Mouse (Mus musculus): ENCODE measurements around the gene Ablim2. TPM values are rescaled to one million over a fixed set of nuclear protein-coding genes. Genes with fewer than 3 reads are reported as not detected.

The Ablim2 gene
- polyA plus RNA-seq, 1 experiment: 5.1 TPM

GRCm38 (mm10) chr5:35815051-35815450, 57.4 kb downstream of the Ablim2 start:
- Histone ChIP-seq H3K36me3 (ENCODE audit: control insufficient read depth, insufficient read depth, low read length) (no peaks in the 10 kb centered on the region), H3K27ac (ENCODE audit: insufficient read depth, low read length) (no peak overlapping the region), H3K4me1 (ENCODE audit: control insufficient read depth, insufficient read depth, insufficient read length) (no peaks in the 10 kb centered on the region), H3K27me3 (ENCODE audit: control insufficient read depth, insufficient read depth, low read length) (no peaks in the 10 kb centered on the region), H3K4me3 (ENCODE audit: extremely low read depth, insufficient read depth, insufficient read length) (no peak overlapping the region)
- DNase-seq (ENCODE audit: low read depth in 1 of 2, low spot score in 2 of 2): no peak
- 68% methylated on average over 2 of the region's 2 CpGs for WGBS
- TF ChIP-seq CTCF (IDR thresholded peaks at IDR 0.05; ENCODE audit: extremely low read depth, insufficient read depth, insufficient read length, insufficient replicate concordance): no peak
- TF ChIP-seq POLR2A (IDR thresholded peaks at IDR 0.05; ENCODE audit: low read depth, low read length): no peak

- TF ChIP-seq CTCF (IDR thresholded peaks at IDR 0.05; ENCODE audit: extremely low read depth, insufficient read depth, insufficient read length, insufficient replicate concordance) (no peak), POLR2A (IDR thresholded peaks at IDR 0.05; ENCODE audit: low read depth, low read length) (no peak)
- 39% methylated on average over 3 of the region's 5 CpGs for WGBS
These were observed 59.6 kb downstream of the Ablim2 start for GRCm38 (mm10) chr5:35817266-35817665.

GRCm38 (mm10) chr5:35817882-35818281, 60.2 kb downstream of the Ablim2 start:
- Histone ChIP-seq H3K4me3 (ENCODE audit: extremely low read depth, insufficient read depth, insufficient read length) (no peak overlapping the region), H3K27ac (ENCODE audit: insufficient read depth, low read length) (no peak overlapping the region), H3K4me1 (ENCODE audit: control insufficient read depth, insufficient read depth, insufficient read length) (no peaks in the 10 kb centered on the region), H3K36me3 (ENCODE audit: control insufficient read depth, insufficient read depth, low read length) (no peaks in the 10 kb centered on the region), H3K27me3 (ENCODE audit: control insufficient read depth, insufficient read depth, low read length) (no peaks in the 10 kb centered on the region)
- no peak for DNase-seq (ENCODE audit: low read depth in 1 of 2, low spot score in 2 of 2)
- no peak for TF ChIP-seq CTCF (IDR thresholded peaks at IDR 0.05; ENCODE audit: extremely low read depth, insufficient read depth, insufficient read length, insufficient replicate concordance)
- no peak for TF ChIP-seq POLR2A (IDR thresholded peaks at IDR 0.05; ENCODE audit: low read depth, low read length)
- 85% methylated on average over 3 of the region's 3 CpGs for WGBS

More at GRCm38 (mm10) chr5:35817266-35817665, 59.6 kb downstream of the Ablim2 start:
- H3K4me1 ChIP-seq (ENCODE audit: control insufficient read depth, insufficient read depth, insufficient read length): no peaks in the 10 kb centered on the region
- no peaks in the 10 kb centered on the region for H3K36me3 ChIP-seq (ENCODE audit: control insufficient read depth, insufficient read depth, low read length)
- no peak for DNase-seq (ENCODE audit: low read depth in 1 of 2, low spot score in 2 of 2)
- H3K27ac ChIP-seq (ENCODE audit: insufficient read depth, low read length): no peak overlapping the region
- H3K4me3 ChIP-seq (ENCODE audit: extremely low read depth, insufficient read depth, insufficient read length): no peak overlapping the region
- H3K27me3 ChIP-seq (ENCODE audit: control insufficient read depth, insufficient read depth, low read length): no peaks in the 10 kb centered on the region

- no peak overlapping the region for H3K27ac ChIP-seq (ENCODE audit: insufficient read depth, low read length)
- DNase-seq (ENCODE audit: low read depth in 1 of 2, low spot score in 2 of 2): no peak
- WGBS: 90% methylated on average over 5 of the region's 5 CpGs
- TF ChIP-seq CTCF (IDR thresholded peaks at IDR 0.05; ENCODE audit: extremely low read depth, insufficient read depth, insufficient read length, insufficient replicate concordance) (no peak), POLR2A (IDR thresholded peaks at IDR 0.05; ENCODE audit: low read depth, low read length) (no peak)
- no peaks in the 10 kb centered on the region for H3K27me3 ChIP-seq (ENCODE audit: control insufficient read depth, insufficient read depth, low read length)
- H3K4me3 ChIP-seq (ENCODE audit: extremely low read depth, insufficient read depth, insufficient read length): no peak overlapping the region
- H3K36me3 ChIP-seq (ENCODE audit: control insufficient read depth, insufficient read depth, low read length): no peaks in the 10 kb centered on the region
- no peaks in the 10 kb centered on the region for H3K4me1 ChIP-seq (ENCODE audit: control insufficient read depth, insufficient read depth, insufficient read length)
These were observed 65.0 kb downstream of the Ablim2 start for GRCm38 (mm10) chr5:35822721-35823120.

- Histone ChIP-seq H3K4me1 (ENCODE audit: control insufficient read depth, insufficient read depth, insufficient read length) (no peaks in the 10 kb centered on the region), H3K27ac (ENCODE audit: insufficient read depth, low read length) (no peak overlapping the region), H3K27me3 (ENCODE audit: control insufficient read depth, insufficient read depth, low read length) (no peaks in the 10 kb centered on the region), H3K36me3 (ENCODE audit: control insufficient read depth, insufficient read depth, low read length) (no peaks in the 10 kb centered on the region), H3K4me3 (ENCODE audit: extremely low read depth, insufficient read depth, insufficient read length) (no peak overlapping the region)
- DNase-seq (ENCODE audit: low read depth in 1 of 2, low spot score in 2 of 2): no peak
- WGBS: 77% methylated on average over 5 of the region's 5 CpGs
- TF ChIP-seq CTCF (IDR thresholded peaks at IDR 0.05; ENCODE audit: extremely low read depth, insufficient read depth, insufficient read length, insufficient replicate concordance): no peak
- TF ChIP-seq POLR2A (IDR thresholded peaks at IDR 0.05; ENCODE audit: low read depth, low read length): no peak
These were observed 68.8 kb downstream of the Ablim2 start for GRCm38 (mm10) chr5:35826465-35826864.

GRCm38 (mm10) chr5:35827075-35827474, 69.4 kb downstream of the Ablim2 start:
- TF ChIP-seq CTCF (IDR thresholded peaks at IDR 0.05; ENCODE audit: extremely low read depth, insufficient read depth, insufficient read length, insufficient replicate concordance) (no peak), POLR2A (IDR thresholded peaks at IDR 0.05; ENCODE audit: low read depth, low read length) (no peak)
- Histone ChIP-seq H3K27me3 (ENCODE audit: control insufficient read depth, insufficient read depth, low read length) (no peaks in the 10 kb centered on the region), H3K27ac (ENCODE audit: insufficient read depth, low read length) (no peak overlapping the region), H3K36me3 (ENCODE audit: control insufficient read depth, insufficient read depth, low read length) (no peaks in the 10 kb centered on the region), H3K4me3 (ENCODE audit: extremely low read depth, insufficient read depth, insufficient read length) (no peak overlapping the region), H3K4me1 (ENCODE audit: control insufficient read depth, insufficient read depth, insufficient read length) (no peaks in the 10 kb centered on the region)
- DNase-seq (ENCODE audit: low read depth in 1 of 2, low spot score in 2 of 2): no peak
- 79% methylated on average over 14 of the region's 14 CpGs for WGBS

GRCm38 (mm10) chr5:35827856-35828255, 70.2 kb downstream of the Ablim2 start:
- 83% methylated on average over 5 of the region's 5 CpGs for WGBS
- Histone ChIP-seq H3K4me1 (ENCODE audit: control insufficient read depth, insufficient read depth, insufficient read length) (no peaks in the 10 kb centered on the region), H3K4me3 (ENCODE audit: extremely low read depth, insufficient read depth, insufficient read length) (no peak overlapping the region), H3K36me3 (ENCODE audit: control insufficient read depth, insufficient read depth, low read length) (no peaks in the 10 kb centered on the region), H3K27me3 (ENCODE audit: control insufficient read depth, insufficient read depth, low read length) (no peaks in the 10 kb centered on the region), H3K27ac (ENCODE audit: insufficient read depth, low read length) (no peak overlapping the region)
- no peak for TF ChIP-seq CTCF (IDR thresholded peaks at IDR 0.05; ENCODE audit: extremely low read depth, insufficient read depth, insufficient read length, insufficient replicate concordance)
- no peak for DNase-seq (ENCODE audit: low read depth in 1 of 2, low spot score in 2 of 2)

Data from spleen, adult 2 months (tissue).